Mouse (Mus musculus): ENCODE measurements around the gene Gmps. TPM values are rescaled to one million over a fixed set of nuclear protein-coding genes. Genes with fewer than 3 reads are reported as not detected.
A peak's percentile ranks its signal among the peaks of the same experiment; 100 is the strongest.

Gene Gmps
- polyA plus RNA-seq (2016; fragmentation: Nextera tagmentation; extraction: Ambion mirVana): 45.6 TPM in 2 replicates

- peak; percentile 99 for ATAC-seq (ENCODE audit: insufficient number of reproducible peaks, low FRiP score)
- no peaks in the 10 kb centered on the region for H3K27me3 ChIP-seq (replicated peaks)
- peak within 1 kb of the TSS; percentile 73 for H3K4me2 ChIP-seq
- peak within 1 kb of the TSS; percentile 85 for H3K4me3 ChIP-seq
- peak within 1 kb of the TSS; percentile 94 for H3K9ac ChIP-seq
- H3K36me3 ChIP-seq: peaks cover 11% of the 10 kb centered on the region
- H3K9me3 ChIP-seq (replicated peaks): no peaks in the 10 kb centered on the region
- peaks cover 20% of the 10 kb centered on the region for H3K4me1 ChIP-seq (replicated peaks)
- peak within 1 kb of the TSS; percentile 90 for H3K27ac ChIP-seq (ENCODE audit: poor library complexity, severe bottlenecking)
- under 1% methylated on average over 67 of the region's 67 CpGs for WGBS
Observed at GRCm38 (mm10) chr3:63975955-63976908, at the start of gene Gmps. Gmps (plus strand) TSS chr3:63976106.

- Histone ChIP-seq H3K27me3 (replicated peaks) (no peaks in the 10 kb centered on the region), H3K27ac (ENCODE audit: poor library complexity, severe bottlenecking) (peak within 1 kb of the TSS; percentile 46; the same call in 1 of the 2 replicates), H3K9ac (peak within 1 kb of the TSS; percentile 75), H3K4me1 (replicated peaks) (0 out of 2 replicates have a peak, but pooled peaks cover 3% of the 10 kb centered on the region), H3K36me3 (peaks cover 4% of the 10 kb centered on the region; the same call in 1 of the 2 replicates), H3K4me3 (peak within 1 kb of the TSS; percentile 56), H3K9me3 (replicated peaks) (no peaks in the 10 kb centered on the region), H3K4me2 (peak within 1 kb of the TSS; percentile 65)
- WGBS: 4% methylated on average over 47 of the region's 48 CpGs
- peak; percentile 96 for ATAC-seq (ENCODE audit: insufficient number of reproducible peaks, low FRiP score)
Observed at GRCm38 (mm10) chr3:63928878-63929859, 46.7 kb upstream of the Gmps start, which contains the start of gene E130311K13Rik. E130311K13Rik (minus strand) TSS chr3:63929472.

- Histone ChIP-seq H3K27ac (ENCODE audit: poor library complexity, severe bottlenecking) (no peak overlapping the region), H3K9ac (no peak overlapping the region), H3K27me3 (replicated peaks) (no peaks in the 10 kb centered on the region), H3K4me1 (replicated peaks) (no peaks in the 10 kb centered on the region), H3K36me3 (peaks cover 7% of the 10 kb centered on the region; the same call in 1 of the 2 replicates), H3K4me3 (no peak overlapping the region), H3K4me2 (no peak overlapping the region), H3K9me3 (replicated peaks) (no peaks in the 10 kb centered on the region)
- no peak for ATAC-seq (ENCODE audit: insufficient number of reproducible peaks, low FRiP score)
- 88% methylated on average over 2 of the region's 2 CpGs for WGBS
Observed at GRCm38 (mm10) chr3:63938928-63939327, 37.0 kb upstream of the Gmps start.

- no peaks in the 10 kb centered on the region for H3K4me1 ChIP-seq (replicated peaks)
- peaks cover 9% of the 10 kb centered on the region; the same call in 1 of the 2 replicates for H3K36me3 ChIP-seq
- H3K9ac ChIP-seq: no peak overlapping the region
- H3K4me2 ChIP-seq: no peak overlapping the region
- H3K4me3 ChIP-seq: no peak overlapping the region
- 68% methylated on average over 2 of the region's 2 CpGs for WGBS
- no peaks in the 10 kb centered on the region for H3K9me3 ChIP-seq (replicated peaks)
- ATAC-seq (ENCODE audit: insufficient number of reproducible peaks, low FRiP score): no peak
- H3K27me3 ChIP-seq (replicated peaks): no peaks in the 10 kb centered on the region
- H3K27ac ChIP-seq (ENCODE audit: poor library complexity, severe bottlenecking): no peak overlapping the region
Observed at GRCm38 (mm10) chr3:63941204-63941850, 34.6 kb upstream of the Gmps start.

GRCm38 (mm10) chr3:63949837-63950236, 26.1 kb upstream of the Gmps start:
- Histone ChIP-seq H3K4me2 (no peak overlapping the region), H3K36me3 (peaks cover 14% of the 10 kb centered on the region), H3K27ac (ENCODE audit: poor library complexity, severe bottlenecking) (no peak overlapping the region), H3K9ac (no peak overlapping the region), H3K4me3 (no peak overlapping the region), H3K27me3 (replicated peaks) (no peaks in the 10 kb centered on the region), H3K9me3 (replicated peaks) (no peaks in the 10 kb centered on the region), H3K4me1 (replicated peaks) (no peaks in the 10 kb centered on the region)
- no peak for ATAC-seq (ENCODE audit: insufficient number of reproducible peaks, low FRiP score)
- WGBS: 60% methylated on average over 3 of the region's 3 CpGs

GRCm38 (mm10) chr3:63963421-63964099, 12.3 kb upstream of the Gmps start:
- WGBS: 6% methylated on average over 25 of the region's 25 CpGs
- H3K4me1 ChIP-seq (replicated peaks): peaks cover 4% of the 10 kb centered on the region
- peak overlapping the region; percentile 86 for H3K4me3 ChIP-seq
- H3K27me3 ChIP-seq (replicated peaks): peaks cover 5% of the 10 kb centered on the region; the same call in 1 of the 2 replicates
- peak overlapping the region; percentile 84 for H3K27ac ChIP-seq (ENCODE audit: poor library complexity, severe bottlenecking)
- H3K36me3 ChIP-seq: no peaks in the 10 kb centered on the region
- H3K9me3 ChIP-seq (replicated peaks): no peaks in the 10 kb centered on the region
- H3K4me2 ChIP-seq: peak overlapping the region; percentile 91
- H3K9ac ChIP-seq: peak overlapping the region; percentile 86
- ATAC-seq (ENCODE audit: insufficient number of reproducible peaks, low FRiP score): no peak

- peaks cover 5% of the 10 kb centered on the region; the same call in 1 of the 2 replicates for H3K27me3 ChIP-seq (replicated peaks)
- no peaks in the 10 kb centered on the region for H3K36me3 ChIP-seq
- ATAC-seq (ENCODE audit: insufficient number of reproducible peaks, low FRiP score): peak; percentile 95
- peaks cover 4% of the 10 kb centered on the region for H3K4me1 ChIP-seq (replicated peaks)
- H3K4me3 ChIP-seq: peak within 1 kb of the TSS; percentile 86
- peak within 1 kb of the TSS; percentile 84 for H3K27ac ChIP-seq (ENCODE audit: poor library complexity, severe bottlenecking)
- peak within 1 kb of the TSS; percentile 91 for H3K4me2 ChIP-seq
- H3K9ac ChIP-seq: peak within 1 kb of the TSS; percentile 86
- H3K9me3 ChIP-seq (replicated peaks): no peaks in the 10 kb centered on the region
- WGBS: under 1% methylated on average over 69 of the region's 69 CpGs
Observed at GRCm38 (mm10) chr3:63964100-63964921, 11.6 kb upstream of the Gmps start, which contains the start of gene Slc33a1. Slc33a1 (minus strand) TSS chr3:63964768.

- H3K4me1 ChIP-seq (replicated peaks): peaks cover 4% of the 10 kb centered on the region
- no peak overlapping the region for H3K27ac ChIP-seq (ENCODE audit: poor library complexity, severe bottlenecking)
- peaks cover 5% of the 10 kb centered on the region; the same call in 1 of the 2 replicates for H3K27me3 ChIP-seq (replicated peaks)
- no peak for ATAC-seq (ENCODE audit: insufficient number of reproducible peaks, low FRiP score)
- WGBS: 77% methylated on average over 6 of the region's 6 CpGs
- no peak overlapping the region for H3K9ac ChIP-seq
- H3K9me3 ChIP-seq (replicated peaks): no peaks in the 10 kb centered on the region
- peak overlapping the region; percentile 91 for H3K4me2 ChIP-seq
- H3K36me3 ChIP-seq: no peaks in the 10 kb centered on the region
- H3K4me3 ChIP-seq: peak overlapping the region; percentile 86
Observed at GRCm38 (mm10) chr3:63964922-63965249, 11.0 kb upstream of the Gmps start.

GRCm38 (mm10) chr3:63965929-63966328, 10.0 kb upstream of the Gmps start:
- no peak overlapping the region for H3K4me2 ChIP-seq
- H3K4me1 ChIP-seq (replicated peaks): peaks cover 4% of the 10 kb centered on the region
- H3K36me3 ChIP-seq: no peaks in the 10 kb centered on the region
- H3K9ac ChIP-seq: no peak overlapping the region
- H3K9me3 ChIP-seq (replicated peaks): no peaks in the 10 kb centered on the region
- 75% methylated on average over 2 of the region's 2 CpGs for WGBS
- H3K27me3 ChIP-seq (replicated peaks): peaks cover 5% of the 10 kb centered on the region; the same call in 1 of the 2 replicates
- no peak for ATAC-seq (ENCODE audit: insufficient number of reproducible peaks, low FRiP score)
- no peak overlapping the region for H3K27ac ChIP-seq (ENCODE audit: poor library complexity, severe bottlenecking)
- no peak overlapping the region for H3K4me3 ChIP-seq

All from heart, embryonic 12.5 days (tissue).